Mouse (Mus musculus) midbrain, postnatal 0 days (tissue): ENCODE data around the gene Tmem98. TPM values are rescaled to one million over a fixed set of nuclear protein-coding genes. Genes with fewer than 3 reads are reported as not detected.
A peak's percentile ranks its signal among the peaks of the same experiment; 100 is the strongest.

Experiments
- ATAC-seq: fragments of 200-750 bp; cut with Nextera tagmentation; 2 replicates; pipeline ENCODE4 v1.8.0; 2017; ENCODE audit warnings: moderate number of reproducible peaks, mild to moderate bottlenecking, moderate TSS enrichment, moderate library complexity; ENCODE audit not compliant: low FRiP score
- DNase-seq: peaks from one replicate; pipeline ENCODE4 v3.0.0-alpha.2; 2015; ENCODE audit warnings: low spot score
- H3K27ac ChIP-seq: fragments of 300-500 bp; sonication (generic); 2 replicates; pipeline ENCODE4 v1.5.1; 2014; ENCODE audit warnings: low read depth, mild to moderate bottlenecking, low read length, mixed read lengths
- H3K27me3 ChIP-seq: fragments of 300-500 bp; sonication (generic); 2 replicates; pipeline ENCODE4 v1.6.1; 2014; ENCODE audit warnings: low read length, control low read depth, mixed read lengths; ENCODE audit not compliant: insufficient read depth
- H3K36me3 ChIP-seq: fragments of 300-500 bp; sonication (generic); 2 replicates; pipeline ENCODE4 v1.6.1; 2014; ENCODE audit warnings: low read length, control low read depth, mixed read lengths; ENCODE audit not compliant: insufficient read depth
- H3K4me1 ChIP-seq: fragments of 300-500 bp; sonication (generic); 2 replicates; pipeline ENCODE4 v1.6.1; 2014; ENCODE audit warnings: mild to moderate bottlenecking, control low read depth, antibody characterized with exemption, low read length, mixed read lengths; ENCODE audit not compliant: insufficient read depth
- H3K4me2 ChIP-seq: fragments of 300-500 bp; sonication (generic); 2 replicates; pipeline ENCODE4 v1.6.1; 2014; ENCODE audit warnings: low read depth, mild to moderate bottlenecking, low read length, mixed read lengths; ENCODE audit not compliant: poor library complexity, severe bottlenecking
- H3K4me3 ChIP-seq: fragments of 300-500 bp; sonication (generic); 2 replicates; pipeline ENCODE4 v1.5.1; 2014; ENCODE audit warnings: low read depth, mild to moderate bottlenecking, low read length, moderate library complexity
- H3K9ac ChIP-seq: fragments of 300-500 bp; sonication (generic); replicated peaks from 2 replicates; pipeline ENCODE4 v1.6.1; 2014; ENCODE audit warnings: mild to moderate bottlenecking, low read length, moderate library complexity, mixed read lengths; ENCODE audit not compliant: poor library complexity, severe bottlenecking
- H3K9me3 ChIP-seq: fragments of 300-500 bp; sonication (generic); 2 replicates; pipeline ENCODE4 v1.6.1; 2016; ENCODE audit warnings: low read length, control low read depth
- CTCF ChIP-seq: IDR thresholded peaks from 2 replicates; pipeline ENCODE4 v1.5.1; 2016; ENCODE audit warnings: antibody characterized with exemption, mild to moderate bottlenecking
- WGBS: fragments of 180-500 bp; shearing (Covaris S2); extraction: QIAGEN DNeasy Blood & Tissue Kit; methylation state at CpG from one replicate; pipeline ENCODE4 v1.1.7; 2014; 5-methylcytosine and 5-hydroxymethylcytosine counted together
- polyA plus RNA-seq: library from polyadenylated mRNA; unstranded; fragments of >200 nt; fragmentation: Nextera tagmentation; extraction: Ambion mirVana; gene quantifications from 2 replicates; pipeline ENCODE4 v1.2.1, GENCODE M21; 2015
- total RNA-seq: library from RNA; depleted of rRNA; stranded (reverse); fragments of >200 nt; gene quantifications from 2 replicates; pipeline ENCODE4 v1.2.3, GENCODE M21; 2014

Gene Tmem98
- total and polyA plus RNA-seq, 2 experiments from 2014 or later, result 12.6 TPM

DNA sequence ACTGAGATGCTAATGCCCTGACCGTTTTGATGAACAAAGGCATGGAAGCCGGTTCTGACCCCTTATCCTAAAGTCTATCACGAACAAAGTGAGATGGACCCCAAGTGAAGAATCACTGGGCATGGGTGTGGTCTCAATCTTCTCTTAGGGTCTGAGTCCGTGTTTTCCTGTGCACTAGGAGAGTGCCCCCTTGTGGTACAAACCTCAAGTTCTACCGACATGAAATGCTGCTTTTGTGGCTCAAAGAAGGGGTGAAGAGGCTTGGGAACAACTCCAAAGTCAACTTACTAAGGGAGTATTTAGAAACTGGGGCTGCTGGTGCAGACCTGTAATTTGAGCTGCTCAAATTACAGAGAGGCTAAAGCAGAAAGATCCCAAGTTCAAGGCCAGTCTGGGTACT lies 41.9 kb downstream of the Tmem98 start:
- Histone ChIP-seq H3K36me3 (no peaks in the 10 kb centered on the region), H3K9ac (no peak overlapping the region), H3K27ac (no peak overlapping the region), H3K4me2 (no peak overlapping the region), H3K27me3 (no peaks in the 10 kb centered on the region), H3K9me3 (no peaks in the 10 kb centered on the region), H3K4me1 (no peaks in the 10 kb centered on the region; the same call in 1 of the 2 replicates), H3K4me3 (no peak overlapping the region)
- peak; percentile 50 for TF ChIP-seq CTCF
- ATAC-seq (no peak), DNase-seq (no peak)
- 49% methylated on average over 5 of the region's 5 CpGs for WGBS

- WGBS, result 39% methylated on average over 3 of the region's 3 CpGs
- DNase-seq (peak; percentile 73), ATAC-seq (peak; percentile 56)
- Histone ChIP-seq H3K27me3 (no peaks in the 10 kb centered on the region), H3K4me1 (no peaks in the 10 kb centered on the region; the same call in 1 of the 2 replicates), H3K9ac (no peak overlapping the region), H3K4me2 (no peak overlapping the region), H3K4me3 (no peak overlapping the region), H3K36me3 (no peaks in the 10 kb centered on the region), H3K9me3 (no peaks in the 10 kb centered on the region), H3K27ac (no peak overlapping the region)
- TF ChIP-seq CTCF, result no peak
Observed at GRCm38 (mm10) chr11:80853014-80853413, 43.0 kb downstream of the Tmem98 start.

DNA sequence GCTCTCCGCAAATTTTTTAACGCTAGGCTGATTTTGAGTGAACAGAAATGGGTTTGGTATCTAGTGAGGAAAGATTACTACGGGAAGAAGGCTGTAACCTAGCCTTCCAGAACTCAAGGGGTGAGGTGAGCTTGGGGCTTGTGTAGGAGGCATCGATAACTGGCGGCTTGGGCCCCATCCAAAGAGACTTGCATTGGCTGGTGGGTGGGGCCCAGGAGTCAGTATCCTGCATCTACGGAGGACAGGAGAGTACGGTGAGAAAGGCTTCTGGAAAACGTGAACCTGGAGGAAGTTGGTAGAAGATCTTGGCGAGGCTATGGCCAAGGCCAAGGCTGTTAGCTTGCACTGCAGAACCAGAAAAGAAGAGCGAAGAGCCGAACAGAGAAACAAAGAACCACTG lies 44.5 kb downstream of the Tmem98 start:
- no peak for TF ChIP-seq CTCF
- Histone ChIP-seq H3K27me3 (no peaks in the 10 kb centered on the region), H3K36me3 (no peaks in the 10 kb centered on the region), H3K4me1 (no peaks in the 10 kb centered on the region; the same call in 1 of the 2 replicates), H3K9ac (no peak overlapping the region), H3K4me3 (no peak overlapping the region), H3K4me2 (no peak overlapping the region), H3K9me3 (no peaks in the 10 kb centered on the region), H3K27ac (no peak overlapping the region)
- DNase-seq (no peak), ATAC-seq (no peak)
- WGBS, result 91% methylated on average over 11 of the region's 11 CpGs

- Histone ChIP-seq H3K4me2 (no peak overlapping the region), H3K27me3 (no peaks in the 10 kb centered on the region), H3K9me3 (no peaks in the 10 kb centered on the region), H3K27ac (no peak overlapping the region), H3K36me3 (no peaks in the 10 kb centered on the region), H3K4me1 (no peaks in the 10 kb centered on the region; the same call in 1 of the 2 replicates), H3K9ac (no peak overlapping the region), H3K4me3 (no peak overlapping the region)
- TF ChIP-seq CTCF, result no peak
- no peak for ATAC-seq
- no peak for DNase-seq
- 65% methylated on average over 7 of the region's 7 CpGs for WGBS
Observed at GRCm38 (mm10) chr11:80854908-80855307, 44.9 kb downstream of the Tmem98 start.

DNA sequence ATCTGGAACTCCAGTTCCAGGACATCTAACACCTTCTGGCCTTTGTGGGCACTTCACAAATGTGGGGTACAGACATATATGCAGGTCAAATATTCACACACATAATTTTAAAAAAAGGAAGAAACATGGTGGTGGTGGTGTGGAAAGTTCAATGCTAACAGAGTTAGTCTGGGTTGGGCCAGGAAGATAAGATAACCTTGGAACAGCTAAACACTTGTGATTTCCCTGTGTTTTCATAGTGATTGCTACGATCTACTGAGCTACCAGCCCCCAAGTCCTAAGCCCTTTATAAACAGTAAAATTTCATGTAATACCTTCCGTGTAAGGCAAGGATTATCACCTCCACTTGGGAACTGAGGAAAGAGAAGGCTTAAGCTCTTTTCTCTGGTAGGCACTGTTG lies 46.9 kb downstream of the Tmem98 start:
- ATAC-seq (no peak), DNase-seq (no peak)
- no peak for TF ChIP-seq CTCF
- Histone ChIP-seq H3K4me1 (no peaks in the 10 kb centered on the region; the same call in 1 of the 2 replicates), H3K4me3 (no peak overlapping the region), H3K27ac (no peak overlapping the region), H3K4me2 (no peak overlapping the region), H3K36me3 (no peaks in the 10 kb centered on the region), H3K9ac (no peak overlapping the region), H3K27me3 (no peaks in the 10 kb centered on the region), H3K9me3 (no peaks in the 10 kb centered on the region)
- WGBS, result 79% methylated on average over 2 of the region's 2 CpGs

- Histone ChIP-seq H3K9ac (no peak within 1 kb of the TSS), H3K27me3 (no peaks in the 10 kb centered on the region), H3K4me2 (no peak within 1 kb of the TSS), H3K9me3 (no peaks in the 10 kb centered on the region), H3K27ac (no peak within 1 kb of the TSS), H3K4me3 (no peak within 1 kb of the TSS), H3K4me1 (no peaks in the 10 kb centered on the region; the same call in 1 of the 2 replicates), H3K36me3 (no peaks in the 10 kb centered on the region)
- no peak for TF ChIP-seq CTCF
- ATAC-seq (no peak), DNase-seq (no peak)
- WGBS, result 75% methylated on average over 10 of the region's 10 CpGs
Observed at GRCm38 (mm10) chr11:80858065-80858464, 48.1 kb downstream of the Tmem98 start, which contains the start of gene Spaca3. Gene Spaca3, plus strand, starts transcription at chr11:80858365.
